Mouse (Mus musculus) hindbrain, embryonic 15.5 days (tissue): ENCODE data around the gene 9530068E07Rik. TPM values are rescaled to one million over a fixed set of nuclear protein-coding genes. Genes with fewer than 3 reads are reported as not detected.
"Not testable (repeated sequence)": the region's sequence is repeated elsewhere in the genome, so short reads cannot be mapped to it uniquely, and the experiment has no call there.

Source experiments
- ATAC-seq: fragments of 200-750 bp; cut with Nextera tagmentation; 2 replicates; pipeline ENCODE4 v1.8.0; 2017; ENCODE audit warnings: low read depth, moderate number of reproducible peaks, moderate TSS enrichment; ENCODE audit not compliant: low FRiP score
- H3K27ac ChIP-seq: fragments of 300-500 bp; sonication (generic); replicated peaks from 2 replicates; pipeline ENCODE4 v1.5.1; 2015; ENCODE audit warnings: mild to moderate bottlenecking, inconsistent platforms
- H3K27me3 ChIP-seq: fragments of 300-500 bp; sonication (generic); 2 replicates; pipeline ENCODE4 v1.6.1; 2015; ENCODE audit warnings: control low read depth, inconsistent platforms
- H3K36me3 ChIP-seq: fragments of 300-500 bp; sonication (generic); 2 replicates; pipeline ENCODE4 v1.6.1; 2015; ENCODE audit warnings: control low read depth, inconsistent platforms
- H3K4me1 ChIP-seq: fragments of 300-500 bp; sonication (generic); replicated peaks from 2 replicates; pipeline ENCODE4 v1.6.1; 2015; ENCODE audit warnings: control low read depth, inconsistent platforms
- H3K4me2 ChIP-seq: fragments of 300-500 bp; sonication (generic); 2 replicates; pipeline ENCODE4 v1.6.1; 2015; ENCODE audit warnings: moderate library complexity, mild to moderate bottlenecking, inconsistent platforms
- H3K4me3 ChIP-seq: fragments of 300-500 bp; sonication (generic); 2 replicates; pipeline ENCODE4 v1.5.1; 2015; ENCODE audit warnings: mild to moderate bottlenecking, inconsistent platforms
- H3K9ac ChIP-seq: fragments of 300-500 bp; sonication (generic); 2 replicates; pipeline ENCODE4 v1.6.1; 2015; ENCODE audit warnings: inconsistent platforms
- H3K9me3 ChIP-seq: fragments of 300-500 bp; sonication (generic); 2 replicates; pipeline ENCODE4 v1.6.1; 2016; ENCODE audit warnings: control low read depth, inconsistent platforms
- WGBS: fragments of 180-500 bp; shearing (Covaris S2); methylation state at CpG from one replicate; pipeline ENCODE4 v1.1.7; 2015; 5-methylcytosine and 5-hydroxymethylcytosine counted together
- polyA plus RNA-seq: library from polyadenylated mRNA; unstranded; fragments of >200 nt; fragmentation: Nextera tagmentation; extraction: Ambion mirVana; gene quantifications from 2 replicates; pipeline ENCODE4 v1.2.1, GENCODE M21; 2015

The 9530068E07Rik gene
- polyA plus RNA-seq, 1 experiment from 2014 or later: 136 TPM

DNA sequence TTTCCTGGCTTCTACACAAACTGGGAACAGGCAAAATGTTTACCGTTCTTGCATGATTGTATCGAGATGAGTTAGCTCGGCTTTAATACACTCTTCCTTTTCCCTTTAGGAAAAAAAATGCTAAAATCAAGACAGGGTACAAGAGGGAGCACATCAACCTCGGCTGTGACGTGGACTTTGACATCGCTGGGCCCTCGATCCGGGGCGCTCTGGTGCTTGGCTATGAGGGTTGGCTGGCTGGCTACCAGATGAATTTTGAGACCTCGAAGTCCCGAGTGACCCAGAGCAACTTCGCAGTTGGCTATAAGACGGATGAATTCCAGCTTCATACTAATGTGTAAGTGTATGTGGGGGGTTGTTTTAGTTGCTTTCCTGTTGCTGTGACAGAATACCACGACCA lies 12.5 kb upstream of the 9530068E07Rik start:
- Histone ChIP-seq H3K9me3 (no peaks in the 10 kb centered on the region), H3K27me3 (no peaks in the 10 kb centered on the region), H3K9ac (no peak overlapping the region), H3K4me1 (no peaks in the 10 kb centered on the region), H3K4me3 (no peak overlapping the region), H3K27ac (no peak overlapping the region), H3K4me2 (no peak overlapping the region), H3K36me3 (peaks cover 68% of the 10 kb centered on the region)
- ATAC-seq: no peak
- 94% methylated on average over 14 of the region's 14 CpGs for WGBS

DNA sequence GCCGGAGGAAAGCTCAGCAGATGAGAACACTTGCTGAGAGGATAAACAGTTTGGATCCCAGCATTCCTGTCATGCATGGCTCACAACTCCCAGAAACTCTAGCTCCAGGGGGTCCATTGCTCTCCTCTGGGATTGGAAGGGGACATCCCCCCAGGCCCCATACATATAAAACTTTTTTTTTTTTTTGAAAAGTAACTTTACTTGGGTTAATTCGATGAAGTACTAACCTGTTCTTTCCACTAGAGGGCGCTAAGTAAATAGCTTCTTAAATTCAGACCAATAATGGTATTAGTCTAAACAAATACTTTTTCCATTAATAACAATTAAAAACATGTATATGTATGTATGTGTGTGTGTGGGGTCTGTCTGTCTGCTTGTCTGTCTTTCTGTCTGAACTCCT lies 11.6 kb upstream of the 9530068E07Rik start:
- no peaks in the 10 kb centered on the region for H3K4me1 ChIP-seq
- peaks cover 61% of the 10 kb centered on the region for H3K36me3 ChIP-seq
- no peak for ATAC-seq
- 58% methylated on average over 3 of the region's 3 CpGs for WGBS
- no peak overlapping the region for H3K4me3 ChIP-seq
- no peak overlapping the region for H3K4me2 ChIP-seq
- no peaks in the 10 kb centered on the region for H3K27me3 ChIP-seq
- no peak overlapping the region for H3K9ac ChIP-seq
- no peak overlapping the region for H3K27ac ChIP-seq
- no peaks in the 10 kb centered on the region for H3K9me3 ChIP-seq

DNA sequence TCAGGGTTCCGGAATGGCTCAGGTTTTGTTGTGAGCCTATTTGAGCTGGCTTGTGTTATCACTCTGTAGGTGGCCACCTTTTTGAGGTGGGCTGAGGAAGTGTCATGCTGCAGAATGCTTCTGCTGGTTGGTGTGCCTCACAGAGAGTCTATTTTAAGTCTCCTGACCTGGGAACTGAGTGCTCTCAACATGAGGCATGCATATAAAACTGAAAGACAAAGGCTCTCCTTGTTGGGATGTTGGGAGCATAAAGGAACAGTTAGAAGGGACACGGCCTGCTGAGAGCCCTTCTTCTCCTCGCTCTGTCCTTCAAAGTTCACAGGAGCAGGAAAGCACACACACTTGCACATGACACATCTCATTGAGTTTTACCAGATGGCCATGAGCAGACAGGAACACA lies 9.3 kb upstream of the 9530068E07Rik start:
- Histone ChIP-seq H3K4me1 (no peaks in the 10 kb centered on the region), H3K4me2 (no peak overlapping the region), H3K4me3 (no peak overlapping the region), H3K27me3 (no peaks in the 10 kb centered on the region), H3K27ac (no peak overlapping the region), H3K36me3 (peaks cover 52% of the 10 kb centered on the region), H3K9me3 (no peaks in the 10 kb centered on the region), H3K9ac (no peak overlapping the region)
- ATAC-seq: no peak
- 91% methylated on average over 3 of the region's 3 CpGs for WGBS

DNA sequence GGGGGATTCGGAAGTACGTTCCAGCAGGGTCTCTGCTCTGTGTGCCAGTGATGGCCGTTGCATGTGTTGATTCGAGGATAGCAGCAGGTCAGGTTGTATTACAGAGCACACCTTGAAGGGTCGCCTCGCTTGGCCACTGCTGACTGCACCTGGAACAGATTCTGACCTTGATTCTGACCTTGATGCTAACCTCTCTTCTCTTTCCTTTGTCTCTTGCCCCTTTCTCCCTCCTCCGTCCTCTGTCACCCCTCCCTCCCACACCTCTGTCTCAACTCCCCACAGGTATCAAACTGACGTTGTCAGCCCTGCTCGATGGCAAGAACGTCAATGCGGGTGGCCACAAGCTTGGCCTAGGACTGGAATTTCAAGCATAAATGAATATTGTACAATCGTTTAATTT lies 8.1 kb upstream of the 9530068E07Rik start:
- no peak for ATAC-seq
- H3K4me3 ChIP-seq: no peak overlapping the region
- H3K4me2 ChIP-seq: no peak overlapping the region
- no peaks in the 10 kb centered on the region for H3K4me1 ChIP-seq
- WGBS: 92% methylated on average over 12 of the region's 12 CpGs
- no peaks in the 10 kb centered on the region for H3K27me3 ChIP-seq
- H3K9ac ChIP-seq: no peak overlapping the region
- peaks cover 46% of the 10 kb centered on the region for H3K36me3 ChIP-seq
- no peaks in the 10 kb centered on the region for H3K9me3 ChIP-seq
- no peak overlapping the region for H3K27ac ChIP-seq

DNA sequence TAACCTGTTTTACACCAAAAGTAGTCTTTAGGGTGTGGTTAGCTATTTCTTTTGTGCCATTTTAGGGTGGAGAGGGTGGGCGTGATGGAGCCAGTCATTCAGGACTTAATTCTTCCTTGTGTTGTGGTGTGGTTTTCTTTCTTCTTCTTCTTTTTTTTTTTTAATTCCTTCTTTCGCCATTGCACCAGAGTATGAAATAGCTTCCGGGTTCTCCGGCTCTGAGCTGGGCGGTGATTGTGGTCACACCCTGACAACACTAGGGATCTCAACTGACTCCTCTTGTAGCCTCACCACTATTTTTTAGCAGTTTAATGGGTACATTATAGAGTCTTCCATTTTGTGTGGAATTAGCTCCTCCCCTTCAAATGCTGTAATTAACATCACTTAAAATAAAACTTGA lies 7.2 kb upstream of the 9530068E07Rik start:
- H3K4me3 ChIP-seq, H3K9me3 ChIP-seq, ATAC-seq, H3K27ac ChIP-seq, H3K4me1 ChIP-seq, H3K9ac ChIP-seq, H3K4me2 ChIP-seq, H3K27me3 ChIP-seq: not testable (repeated sequence)
- 96% methylated on average over 5 of the region's 5 CpGs for WGBS
- peaks cover 46% of the 10 kb centered on the region for H3K36me3 ChIP-seq

DNA sequence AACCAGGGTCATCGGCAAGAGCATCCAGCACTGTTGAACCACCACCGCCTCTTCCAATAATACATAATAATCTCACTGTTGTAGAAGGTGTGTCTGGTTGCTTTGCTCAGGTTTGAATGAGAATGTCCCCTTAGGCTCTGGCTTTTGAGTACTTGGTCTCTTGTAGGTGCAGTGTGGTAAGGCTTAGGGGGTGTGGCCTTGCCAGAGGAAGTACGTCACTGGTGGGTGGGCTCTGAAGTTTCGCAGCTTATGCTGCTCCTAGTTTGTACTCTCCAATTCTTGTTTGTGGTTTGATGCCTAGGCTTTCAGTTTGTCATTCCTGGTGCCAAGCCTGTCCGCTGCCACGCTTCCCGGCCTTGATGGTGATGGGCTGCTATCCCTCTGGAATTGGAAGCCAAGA lies 6.3 kb upstream of the 9530068E07Rik start:
- WGBS: 93% methylated on average over 7 of the region's 7 CpGs
- H3K27me3 ChIP-seq: no peaks in the 10 kb centered on the region
- H3K4me2 ChIP-seq: no peak overlapping the region
- peaks cover 39% of the 10 kb centered on the region for H3K36me3 ChIP-seq
- H3K9me3 ChIP-seq: no peaks in the 10 kb centered on the region
- H3K4me3 ChIP-seq: no peak overlapping the region
- H3K27ac ChIP-seq: no peak overlapping the region
- no peaks in the 10 kb centered on the region for H3K4me1 ChIP-seq
- no peak for ATAC-seq
- no peak overlapping the region for H3K9ac ChIP-seq

DNA sequence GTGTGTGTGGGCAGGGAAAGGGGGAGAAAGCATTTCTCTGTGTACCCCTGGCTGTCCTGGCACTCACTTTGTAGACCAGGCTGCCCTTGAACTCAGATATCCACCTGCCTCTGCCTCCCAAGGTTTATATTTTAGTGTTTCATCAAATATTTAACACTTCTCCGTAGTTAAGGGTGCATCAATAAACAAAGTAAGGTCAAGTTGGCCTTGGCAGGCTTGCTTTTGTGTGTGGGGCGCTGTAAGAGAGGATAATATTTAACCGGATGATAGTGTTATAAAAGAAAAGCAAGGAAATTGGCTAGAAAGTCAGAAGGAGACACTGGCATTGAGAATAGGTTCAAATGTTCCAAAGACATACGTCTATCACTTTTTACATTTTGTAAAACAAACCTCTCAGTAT lies 1.7 kb upstream of the 9530068E07Rik start:
- no peak overlapping the region for H3K4me3 ChIP-seq
- H3K27me3 ChIP-seq: no peaks in the 10 kb centered on the region
- no peak overlapping the region for H3K9ac ChIP-seq
- ATAC-seq: no peak
- H3K4me1 ChIP-seq: peaks cover 19% of the 10 kb centered on the region
- H3K27ac ChIP-seq: no peak overlapping the region
- no peak overlapping the region for H3K4me2 ChIP-seq
- no peaks in the 10 kb centered on the region for H3K36me3 ChIP-seq
- 83% methylated on average over 4 of the region's 4 CpGs for WGBS
- no peaks in the 10 kb centered on the region for H3K9me3 ChIP-seq

DNA sequence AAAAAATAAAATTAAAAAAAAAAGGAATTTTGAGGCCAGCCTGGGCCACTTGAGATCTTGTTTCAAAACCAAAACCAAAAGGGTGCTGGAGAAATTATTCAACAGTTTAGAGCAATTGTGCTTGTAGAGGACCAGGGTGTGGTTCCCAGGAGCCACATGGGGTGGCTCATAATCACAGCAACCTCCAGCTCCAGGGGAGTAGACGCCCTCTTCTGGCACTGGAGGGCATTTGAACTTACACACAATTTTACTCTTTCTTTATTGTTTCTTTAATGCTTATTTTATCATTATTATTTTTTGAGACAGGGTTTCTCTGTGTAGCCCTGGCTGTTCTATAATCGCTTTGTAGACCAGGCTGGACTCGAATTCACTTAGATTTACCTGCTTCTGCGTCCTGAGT lies 885 bp upstream of the 9530068E07Rik start:
- H3K4me3 ChIP-seq: no peak overlapping the region
- ATAC-seq: no peak

DNA sequence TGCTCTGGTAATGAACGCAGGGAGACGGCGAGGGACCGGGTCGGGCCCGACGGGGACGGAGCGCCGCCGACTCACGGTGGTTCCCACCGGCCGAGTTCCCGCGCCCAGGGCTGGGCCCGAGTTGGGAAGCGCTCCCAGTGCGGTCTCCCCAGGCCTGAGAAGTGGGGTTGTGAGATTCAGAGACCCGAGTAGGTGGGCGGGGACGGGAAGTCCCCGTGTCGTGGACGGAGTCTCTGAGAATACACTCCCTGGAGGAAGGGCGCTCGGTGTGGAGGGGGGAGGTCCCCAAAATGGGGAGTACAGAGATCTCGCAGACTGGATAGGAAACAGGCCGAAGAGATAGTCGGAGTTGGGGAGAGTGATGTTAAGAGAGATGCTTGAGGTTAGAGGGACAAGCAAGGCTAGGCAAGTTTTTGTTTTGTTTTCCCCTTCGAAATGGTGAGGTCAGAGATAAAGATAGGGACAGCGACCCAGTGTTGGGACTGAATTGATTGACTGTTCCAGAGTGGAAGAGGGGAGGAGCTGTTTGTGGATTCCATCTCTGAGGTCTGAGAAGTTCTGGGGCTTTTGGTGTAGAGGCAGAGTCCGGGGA lies 465 bp downstream of the 9530068E07Rik start:
- no peaks in the 10 kb centered on the region for H3K27me3 ChIP-seq
- H3K9ac ChIP-seq: peak overlapping the region; percentile 80
- no peaks in the 10 kb centered on the region for H3K9me3 ChIP-seq
- peak overlapping the region; percentile 86 for H3K27ac ChIP-seq
- H3K4me3 ChIP-seq: peak overlapping the region; percentile 65
- no peaks in the 10 kb centered on the region for H3K36me3 ChIP-seq
- peak; percentile 82 for ATAC-seq
- H3K4me1 ChIP-seq: peaks cover 27% of the 10 kb centered on the region
- under 1% methylated on average over 33 of the region's 33 CpGs for WGBS
- peak overlapping the region; percentile 67 for H3K4me2 ChIP-seq

More for the DNA sequence above, 885 bp upstream of the 9530068E07Rik start:
- WGBS: 40% methylated on average over 4 of the region's 4 CpGs
- H3K4me2 ChIP-seq: 0 out of 2 replicates have a peak overlapping the region, but pooled peaks have one; percentile 67
- peaks cover 24% of the 10 kb centered on the region for H3K4me1 ChIP-seq
- H3K27ac ChIP-seq: no peak overlapping the region
- no peaks in the 10 kb centered on the region for H3K9me3 ChIP-seq
- no peaks in the 10 kb centered on the region for H3K36me3 ChIP-seq
- H3K27me3 ChIP-seq: no peaks in the 10 kb centered on the region
- no peak overlapping the region for H3K9ac ChIP-seq

DNA sequence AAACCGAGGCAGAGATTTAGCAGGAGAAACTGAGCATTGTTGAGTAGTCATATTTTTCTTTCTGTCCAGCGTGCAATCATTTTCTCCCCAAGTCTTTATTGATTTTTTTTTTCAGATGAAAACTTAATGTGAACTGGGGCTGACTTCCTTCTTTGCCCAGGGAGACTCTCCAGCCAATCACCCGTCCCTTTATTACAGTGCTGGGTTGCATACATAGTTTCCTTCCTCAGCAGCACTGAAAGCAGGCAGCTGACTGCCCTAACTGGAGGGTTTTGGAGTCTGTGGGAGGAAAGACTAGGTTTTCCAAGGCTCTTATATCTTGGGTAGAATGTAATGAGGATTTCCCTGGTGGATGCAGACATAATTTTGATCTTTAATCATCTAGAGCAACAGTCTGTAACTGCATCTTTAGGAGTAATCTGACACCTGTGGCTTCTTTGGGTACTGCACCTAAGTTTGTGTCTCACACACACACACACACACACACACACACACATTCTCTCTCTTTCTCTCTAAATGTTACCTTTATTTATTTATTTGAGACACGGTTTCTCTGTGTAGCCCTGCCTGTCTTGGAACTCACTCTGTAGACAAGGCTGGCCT lies 1.3 kb downstream of the 9530068E07Rik start:
- ATAC-seq: no peak
- 90% methylated on average over 4 of the region's 4 CpGs for WGBS
- Histone ChIP-seq H3K27me3 (no peaks in the 10 kb centered on the region), H3K9me3 (no peaks in the 10 kb centered on the region), H3K4me2 (peak overlapping the region; percentile 67), H3K4me1 (peaks cover 27% of the 10 kb centered on the region), H3K9ac (peak overlapping the region; percentile 80; the same call in 1 of the 2 replicates), H3K27ac (peak overlapping the region; percentile 86), H3K36me3 (no peaks in the 10 kb centered on the region), H3K4me3 (peak overlapping the region; percentile 65)

DNA sequence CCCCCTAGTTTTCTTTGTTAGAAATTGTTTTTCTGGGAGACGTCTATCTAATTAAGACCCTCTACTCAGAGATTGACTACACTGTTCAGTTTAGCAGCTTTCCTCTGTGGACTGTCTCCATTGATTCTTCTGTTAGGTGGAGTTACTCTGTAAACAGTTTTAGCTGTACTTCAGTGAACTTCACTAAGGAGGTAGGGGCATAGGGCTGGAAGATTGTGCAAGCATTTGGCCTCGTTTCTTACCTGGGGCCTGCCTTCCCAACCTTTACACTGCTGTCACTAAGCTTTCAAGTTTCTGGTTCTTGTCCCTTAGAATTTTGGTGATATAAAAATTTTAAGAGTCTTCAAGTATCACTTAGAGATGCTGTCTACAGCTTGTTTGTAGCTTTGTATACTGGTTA lies 5.2 kb downstream of the 9530068E07Rik start:
- Histone ChIP-seq H3K9me3 (no peaks in the 10 kb centered on the region), H3K4me2 (no peak overlapping the region), H3K36me3 (peaks cover 17% of the 10 kb centered on the region; the same call in 1 of the 2 replicates), H3K4me1 (peaks cover 27% of the 10 kb centered on the region), H3K4me3 (no peak overlapping the region), H3K27me3 (no peaks in the 10 kb centered on the region), H3K9ac (no peak overlapping the region), H3K27ac (no peak overlapping the region)
- 81% methylated on average over 2 of the region's 2 CpGs for WGBS
- no peak for ATAC-seq

DNA sequence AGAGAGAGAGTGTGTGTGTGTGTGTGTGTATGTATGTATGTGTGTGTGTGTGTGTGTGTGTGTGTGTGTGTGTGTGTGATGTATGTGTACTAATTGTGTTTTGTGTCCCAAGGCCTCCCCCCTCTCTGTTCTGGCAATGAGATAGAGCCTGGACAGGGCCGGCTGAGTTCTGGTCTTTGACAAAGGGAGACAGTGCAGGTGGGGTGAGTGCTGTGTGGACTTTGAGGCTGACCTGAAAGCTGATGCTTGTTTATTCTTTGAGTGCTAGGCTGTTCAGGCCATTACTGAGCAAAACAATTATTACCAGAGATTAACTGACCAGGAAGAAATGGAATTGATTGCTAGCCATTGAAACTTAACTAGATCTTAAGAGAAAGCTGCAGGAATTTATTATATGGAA lies 6.3 kb downstream of the 9530068E07Rik start:
- H3K4me3 ChIP-seq: no peak overlapping the region
- WGBS: 67% methylated on average over 1 of the region's 1 CpGs
- H3K4me2 ChIP-seq: no peak overlapping the region
- H3K27me3 ChIP-seq: no peaks in the 10 kb centered on the region
- H3K9me3 ChIP-seq: no peaks in the 10 kb centered on the region
- ATAC-seq: no peak
- no peak overlapping the region for H3K27ac ChIP-seq
- H3K36me3 ChIP-seq: peaks cover 25% of the 10 kb centered on the region
- H3K4me1 ChIP-seq: peaks cover 21% of the 10 kb centered on the region
- H3K9ac ChIP-seq: no peak overlapping the region

DNA sequence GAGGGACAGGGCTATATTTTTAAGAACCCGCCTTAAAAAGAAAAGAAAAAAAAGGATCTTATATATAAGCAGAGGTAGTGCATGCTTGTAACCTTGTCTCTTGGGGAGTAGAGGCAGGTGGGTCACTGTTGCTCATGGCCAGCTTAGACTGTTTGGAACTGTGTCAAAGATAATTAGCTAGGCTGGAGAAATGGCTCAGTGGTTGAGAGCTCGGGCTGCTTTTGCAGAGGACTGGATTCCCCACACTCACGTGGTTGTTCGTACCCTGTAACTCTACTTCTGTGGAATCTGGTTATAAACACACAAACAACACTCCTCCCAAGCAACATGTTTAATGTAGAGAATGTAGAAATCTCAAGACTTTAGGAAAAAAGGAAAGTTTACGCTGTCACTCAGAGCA lies 8.0 kb downstream of the 9530068E07Rik start:
- Histone ChIP-seq H3K4me1 (peaks cover 9% of the 10 kb centered on the region; the same call in 1 of the 2 replicates), H3K9ac (no peak overlapping the region), H3K36me3 (peaks cover 40% of the 10 kb centered on the region), H3K27ac (no peak overlapping the region), H3K4me3 (no peak overlapping the region), H3K4me2 (no peak overlapping the region), H3K27me3 (no peaks in the 10 kb centered on the region), H3K9me3 (no peaks in the 10 kb centered on the region)
- WGBS: 93% methylated on average over 5 of the region's 5 CpGs
- ATAC-seq: no peak
